In the genomic region with DNA sequence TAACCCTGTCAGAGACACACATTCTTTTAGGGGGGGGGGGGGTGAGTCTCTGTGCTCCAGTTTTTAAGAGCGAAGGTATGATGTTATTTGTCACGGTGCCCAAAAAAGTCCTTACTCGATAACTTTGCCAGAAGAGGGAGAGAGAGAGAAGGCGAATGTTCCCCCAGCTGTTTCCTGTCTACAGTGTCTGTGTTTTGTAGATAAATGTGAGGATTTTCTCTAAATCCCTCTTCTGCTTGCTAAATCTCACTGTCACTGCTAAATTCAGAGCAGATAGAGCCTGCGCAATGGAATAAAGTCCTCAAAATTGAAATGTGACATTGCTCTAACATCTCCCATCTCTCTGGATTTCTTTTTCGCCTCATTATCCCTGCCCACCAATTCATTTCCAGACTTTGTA, we compare ENCODE assay signal across 9 mouse cellular contexts. TPM values are rescaled to one million over a fixed set of nuclear protein-coding genes. Genes with fewer than 3 reads are reported as not detected.
DNase-seq lines count a peak whose midpoint lies in the region; ATAC-seq lines count a peak whose summit lies in the region.
"Had no signal": no experiment of that assay in that cellular context is flagged by ENCODE, and none has a peak within 500 bp of the region (broad histone marks: within the 10 kb centered on the region; RNA-seq: fewer than 3 reads in every experiment).

No protein-coding gene starts in this region.

- H3K4me1 ChIP-seq in limb, embryonic 12.5 days (replicated peaks), result peaks cover 75% of the 10 kb centered on the region
- H3K4me1 ChIP-seq in neural tube, embryonic 13.5 days (replicated peaks), result peaks cover 56% of the 10 kb centered on the region

- H3K9ac ChIP-seq in limb, embryonic 12.5 days (replicated peaks), result no peak overlapping the region
- H3K9ac ChIP-seq in neural tube, embryonic 13.5 days, result 0 out of 2 replicates have a peak overlapping the region, but pooled peaks have one; percentile 1

- H3K27me3 ChIP-seq in limb, embryonic 12.5 days, result peaks cover 57% of the 10 kb centered on the region
- H3K27me3 ChIP-seq in neural tube, embryonic 13.5 days, result peaks cover 20% of the 10 kb centered on the region

- DNase-seq in embryo, embryonic 10.5 days (ENCODE audit: low spot score), result peak; percentile 60
- no peak for DNase-seq in embryo, embryonic 10 days (ENCODE audit: low spot score)
- peak; percentile 20 for DNase-seq in embryo, embryonic 9.5 days (ENCODE audit: extremely low spot score)
- peak; percentile 75 to 78 for DNase-seq in heart, postnatal 10 days
- no peak for DNase-seq in thymus, postnatal 14 days
- DNase-seq in cerebellum, postnatal 36 days, result no peak

- no peaks in the 10 kb centered on the region for H3K36me3 ChIP-seq in limb, embryonic 12.5 days
- H3K36me3 ChIP-seq in neural tube, embryonic 13.5 days, result no peaks in the 10 kb centered on the region

- intact Hi-C loops in heart, postnatal 10 days (cut with DNase I), result loop anchor here (5.0 to 10.0 kb wide), 4 partner anchors 154 to 443 kb away; partner anchors contain the start of genes Nup37 and Parpbp

- peak overlapping the region; percentile 78 for H3K4me2 ChIP-seq in limb, embryonic 12.5 days
- peak overlapping the region; percentile 78 for H3K4me2 ChIP-seq in neural tube, embryonic 13.5 days

- H3K9me3 ChIP-seq in limb, embryonic 12.5 days, result no peaks in the 10 kb centered on the region
- no peaks in the 10 kb centered on the region for H3K9me3 ChIP-seq in neural tube, embryonic 13.5 days

- peak overlapping the region; percentile 90; the same call in 1 of the 2 replicates for H3K27ac ChIP-seq in limb, embryonic 12.5 days
- 0 out of 2 replicates have a peak overlapping the region, but pooled peaks have one; percentile 61 for H3K27ac ChIP-seq in neural tube, embryonic 13.5 days (replicated peaks)

- no peak for ATAC-seq in limb, embryonic 12.5 days (ENCODE audit: insufficient number of reproducible peaks, insufficient read depth, low FRiP score, low TSS enrichment, low read depth)
- ATAC-seq in neural tube, embryonic 13.5 days (ENCODE audit: low read depth), result no peak

- peak overlapping the region; percentile 47 for H3K4me3 ChIP-seq in limb, embryonic 12.5 days (replicated peaks)
- H3K4me3 ChIP-seq in neural tube, embryonic 13.5 days, result peak overlapping the region; percentile 42
- H3K4me3 ChIP-seq: erythroblast, embryonic 14.5 days had no signal

- 12% methylated on average over 6 of the region's 6 CpGs for WGBS in limb, embryonic 12.5 days
- WGBS in neural tube, embryonic 13.5 days, result 41% methylated on average over 6 of the region's 6 CpGs

RNA-seq across cellular contexts. Expression of gene Igf1, which starts 0.9 kb away (rescaled TPM):
- 10 to 100 TPM; 42.5 to 57.0 TPM for total RNA-seq in heart, postnatal 10 days (2021)
- polyA plus RNA-seq in limb, embryonic 12.5 days (2016; fragmentation: Nextera tagmentation; extraction: Ambion mirVana), result 23.8 and 28.7 TPM in 2 replicates
- 19.9 and 25.7 TPM in 2 replicates for polyA plus RNA-seq in neural tube, embryonic 13.5 days (2015; fragmentation: Nextera tagmentation; extraction: Ambion mirVana)

Comparison
In these comparisons a context has a peak if more than half of its experiments do, and no peak if none do; other contexts are left out.
1. DNase-seq: peak in embryo, embryonic 10.5 days (single experiment), embryo, embryonic 9.5 days (single experiment) and heart, postnatal 10 days (2 of 2); none in embryo, embryonic 10 days (single experiment), thymus, postnatal 14 days (single experiment) and cerebellum, postnatal 36 days (0 of 2).